Mouse (Mus musculus): ENCODE measurements around the gene Shh. TPM values are rescaled to one million over a fixed set of nuclear protein-coding genes. Genes with fewer than 3 reads are reported as not detected.

Gene Shh
- total and polyA plus RNA-seq, 3 experiments = not detected

DNA sequence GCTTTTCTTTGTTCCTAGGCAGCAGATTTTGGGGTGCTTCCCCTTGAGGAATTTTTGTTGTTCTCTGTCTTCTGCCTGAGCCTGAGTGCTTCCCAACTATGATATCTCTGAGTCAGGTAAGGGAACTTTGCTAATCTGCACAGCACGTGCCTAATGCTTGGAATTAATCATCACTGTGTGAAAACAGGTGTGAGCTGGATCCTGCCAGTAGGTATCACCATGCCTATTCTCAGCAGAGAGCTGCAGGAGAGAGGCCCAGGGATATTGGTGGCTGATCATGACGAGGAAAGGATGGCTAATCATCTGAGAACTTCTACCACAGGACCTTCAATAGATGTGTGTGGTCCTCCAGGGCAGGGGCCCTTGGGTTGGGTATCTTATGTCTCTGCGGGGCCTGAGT, 26.5 kb upstream of the Shh start:
- TF ChIP-seq MAX (IDR thresholded peaks at IDR 0.05; ENCODE audit: low read length) (no peak), GABPA (IDR thresholded peaks at IDR 0.05; ENCODE audit: insufficient replicate concordance, low read depth, low read length) (no peak), SIN3A (IDR thresholded peaks at IDR 0.05; ENCODE audit: low read length) (no peak), IRF4 (IDR thresholded peaks at IDR 0.05; ENCODE audit: low read depth, low read length) (no peak), RAD21 (IDR thresholded peaks at IDR 0.05; ENCODE audit: low read depth, low read length) (no peak), TCF12 (IDR thresholded peaks at IDR 0.05; ENCODE audit: low read depth, low read length) (no peak), NELFE (IDR thresholded peaks at IDR 0.05; ENCODE audit: low read depth, low read length) (no peak), JUN (IDR thresholded peaks at IDR 0.05; ENCODE audit: insufficient read depth, low read depth, low read length) (no peak), RCOR1 (conservative IDR thresholded peaks at IDR 0.05; ENCODE audit: low read depth, low read length) (no peak), CHD2 (IDR thresholded peaks at IDR 0.05; ENCODE audit: low read length) (no peak), BHLHE40 (IDR thresholded peaks at IDR 0.05; ENCODE audit: low read depth, low read length) (no peak)
- in situ Hi-C loops (cut with MboI; ENCODE audit: low pct_ligation_motif_present, low pct_unique_long_range_greater_than_20kb, low sequenced_read_pairs) = no loop called here
- Histone ChIP-seq H3K27ac (ENCODE audit: insufficient read depth, low read depth) (no peak overlapping the region), H3K9me3 (replicated peaks; ENCODE audit: low read length) (no peaks in the 10 kb centered on the region), H3K4me3 (replicated peaks in 1 of 3; ENCODE audit: low read depth in 2 of 3, low read length in 2 of 3, poor library complexity in 1 of 3) (no peak overlapping the region), H3K4me1 (ENCODE audit: control insufficient read depth in 1 of 2, insufficient read depth in 2 of 2) (no peaks in the 10 kb centered on the region), H3K36me3 (replicated peaks in 1 of 2; ENCODE audit: control insufficient read depth in 1 of 2, insufficient read depth in 1 of 2, low read length in 1 of 2) (no peaks in the 10 kb centered on the region), H3K79me2 (replicated peaks; ENCODE audit: control insufficient read depth, extremely low read depth, insufficient read depth, poor library complexity, severe bottlenecking) (no peaks in the 10 kb centered on the region), H3K27me3 (replicated peaks) (peaks cover 18% of the 10 kb centered on the region), H3K4me2 (ENCODE audit: insufficient read depth, low read depth, poor library complexity, severe bottlenecking) (no peak overlapping the region), H3K9ac (ENCODE audit: insufficient read depth, low read depth) (no peak overlapping the region)
- dilution Hi-C loops (cut with MboI; ENCODE audit: extremely low pct_ligation_motif_present, extremely low pct_unique_long_range_greater_than_20kb, low sequenced_read_pairs) = no loop called here
- DNase-seq (ENCODE audit: extremely low read depth) = no peak

- no peak for DNase-seq (ENCODE audit: extremely low read depth)
- no peaks in the 10 kb centered on the region for H3K4me1 ChIP-seq (ENCODE audit: control insufficient read depth in 1 of 2, insufficient read depth in 2 of 2)
- no peaks in the 10 kb centered on the region for H3K9me3 ChIP-seq (replicated peaks; ENCODE audit: low read length)
- TF ChIP-seq RAD21 (IDR thresholded peaks at IDR 0.05; ENCODE audit: low read depth, low read length) (no peak), MXI1 (IDR thresholded peaks at IDR 0.05; ENCODE audit: low read depth, low read length) (no peak), HCFC1 (IDR thresholded peaks at IDR 0.05; ENCODE audit: low read depth, low read length) (no peak), ZC3H11A (IDR thresholded peaks at IDR 0.05; ENCODE audit: low read depth, low read length) (no peak), GABPA (IDR thresholded peaks at IDR 0.05; ENCODE audit: insufficient replicate concordance, low read depth, low read length) (no peak), UBTF (IDR thresholded peaks at IDR 0.05; ENCODE audit: low read depth, low read length) (no peak), MAFK (IDR thresholded peaks at IDR 0.05; ENCODE audit: insufficient replicate concordance, low read length) (no peak), RCOR1 (conservative IDR thresholded peaks at IDR 0.05; ENCODE audit: low read depth, low read length) (no peak), EP300 (IDR thresholded peaks at IDR 0.05; ENCODE audit: low read length) (no peak), POLR2AphosphoS2 (IDR thresholded peaks at IDR 0.05; ENCODE audit: low read depth, low read length) (no peak), USF2 (conservative IDR thresholded peaks at IDR 0.05; ENCODE audit: low read depth, low read length) (no peak), ZNF384 (IDR thresholded peaks at IDR 0.05; ENCODE audit: low read depth, low read length) (no peak), JUND (conservative IDR thresholded peaks at IDR 0.05; ENCODE audit: low read depth, low read length) (no peak), CTCF (conservative IDR thresholded peaks at IDR 0.05 in 1 of 2, IDR thresholded peaks at IDR 0.05 in 1 of 2; ENCODE audit: low read depth in 2 of 2, low read length in 2 of 2) (no peak), ZMIZ1 (IDR thresholded peaks at IDR 0.05; ENCODE audit: low read depth, low read length) (no peak), NRF1 (IDR thresholded peaks at IDR 0.05; ENCODE audit: low read depth, low read length) (no peak), CHD1 (IDR thresholded peaks at IDR 0.05; ENCODE audit: low read depth, low read length) (no peak), MAX (IDR thresholded peaks at IDR 0.05; ENCODE audit: low read length) (no peak), MEF2A (IDR thresholded peaks at IDR 0.05; ENCODE audit: borderline replicate concordance, low read depth, low read length) (no peak), USF1 (IDR thresholded peaks at IDR 0.05; ENCODE audit: low read depth, low read length) (no peak)
- no peak overlapping the region for H3K4me2 ChIP-seq (ENCODE audit: insufficient read depth, low read depth, poor library complexity, severe bottlenecking)
- H3K27ac ChIP-seq (ENCODE audit: insufficient read depth, low read depth) = no peak overlapping the region
- in situ Hi-C loops (cut with MboI; ENCODE audit: low pct_ligation_motif_present, low pct_unique_long_range_greater_than_20kb, low sequenced_read_pairs) = no loop called here
- H3K27me3 ChIP-seq (replicated peaks) = peaks cover 10% of the 10 kb centered on the region
- dilution Hi-C loops (cut with MboI; ENCODE audit: extremely low pct_ligation_motif_present, extremely low pct_unique_long_range_greater_than_20kb, low sequenced_read_pairs) = no loop called here
- H3K4me3 ChIP-seq (replicated peaks in 1 of 3; ENCODE audit: low read depth in 2 of 3, low read length in 2 of 3, poor library complexity in 1 of 3) = no peak overlapping the region
- no peaks in the 10 kb centered on the region for H3K36me3 ChIP-seq (replicated peaks in 1 of 2; ENCODE audit: control insufficient read depth in 1 of 2, insufficient read depth in 1 of 2, low read length in 1 of 2)
- H3K79me2 ChIP-seq (replicated peaks; ENCODE audit: control insufficient read depth, extremely low read depth, insufficient read depth, poor library complexity, severe bottlenecking) = no peaks in the 10 kb centered on the region
- H3K9ac ChIP-seq (ENCODE audit: insufficient read depth, low read depth) = no peak overlapping the region
These were observed 15.9 kb upstream of the Shh start for GRCm38 (mm10) chr5:28482991-28483390.

Measured in CH12.LX (cell line).